In genomic region chr6:122534032-122534431, GRCm38 (mm10) we compare ENCODE assay signal across 26 mouse cellular contexts. TPM values are rescaled to one million over a fixed set of nuclear protein-coding genes. Genes with fewer than 3 reads are reported as not detected.
"Had no signal": no experiment of that assay in that cellular context is flagged by ENCODE, and none has a peak within 500 bp of the region (broad histone marks: within the 10 kb centered on the region; RNA-seq: fewer than 3 reads in every experiment).

No protein-coding gene starts in this region.

- H3K27me3 ChIP-seq: heart, embryonic 12.5 days; hindbrain, embryonic 12.5 days; intestine, embryonic 15.5 days; limb, embryonic 12.5 days; liver, embryonic 13.5 days; liver, embryonic 15.5 days had no signal

- H3K36me3 ChIP-seq: heart, embryonic 10.5 days; heart, embryonic 12.5 days; hindbrain, embryonic 10.5 days; hindbrain, embryonic 12.5 days; intestine, embryonic 15.5 days; limb, embryonic 10.5 days; limb, embryonic 12.5 days; liver, embryonic 13.5 days; liver, embryonic 15.5 days had no signal

- H3K27ac ChIP-seq: hindbrain, embryonic 12.5 days; hindbrain, embryonic 14.5 days; intestine, embryonic 15.5 days; kidney, postnatal 0 days; layer of hippocampus, adult 2 months; left cerebral cortex, adult 2 months; limb, embryonic 12.5 days; liver, embryonic 13.5 days; liver, embryonic 15.5 days had no signal

- H3K4me3 ChIP-seq: heart, embryonic 12.5 days; intestine, embryonic 15.5 days; layer of hippocampus, adult 2 months; left cerebral cortex, adult 2 months; limb, embryonic 12.5 days; liver, embryonic 13.5 days; liver, embryonic 15.5 days had no signal

- DNase-seq: forebrain, postnatal 0 days; gastrocnemius, postnatal 14 days; gastrocnemius, postnatal 36 days; heart, adult 18-20 months; heart, postnatal 10 days; heart, postnatal 4 days; kidney, adult 18-20 months; liver; liver, embryonic 13.5 days had no signal

- H3K4me1 ChIP-seq: heart, embryonic 12.5 days; intestine, embryonic 15.5 days; liver, embryonic 13.5 days; liver, embryonic 15.5 days had no signal

- H3K9me3 ChIP-seq: heart, embryonic 10.5 days; hindbrain, embryonic 10.5 days; hindbrain, embryonic 12.5 days; intestine, embryonic 15.5 days; limb, embryonic 10.5 days; limb, embryonic 12.5 days; liver, embryonic 13.5 days; liver, embryonic 15.5 days had no signal

RNA-seq across cellular contexts. Expression of gene Aicda, which starts 19.6 kb away (rescaled TPM):
- polyA plus RNA-seq: gonadal fat pad, adult 2 months; heart, embryonic 10.5 days; heart, embryonic 12.5 days; heart, embryonic 14.5 days; heart, embryonic 16.5 days; hindbrain, embryonic 10.5 days; intestine, embryonic 15.5 days; intestine, postnatal 0 days; kidney, postnatal 0 days; limb, embryonic 10.5 days; liver, embryonic 13.5 days; liver, embryonic 15.5 days had no signal

RNA-seq across cellular contexts. Expression of gene Mfap5, which starts 28.4 kb away (rescaled TPM):
- polyA plus RNA-seq: inflammation-experienced regulatory T-cells, adult 6 months had no signal
